Mouse (Mus musculus) B cell, adult (primary cell): Measurements from ENCODE around the gene Ncapg. TPM values are rescaled to one million over a fixed set of nuclear protein-coding genes. Genes with fewer than 3 reads are reported as not detected.

Experiments used
- total RNA-seq: library from RNA; stranded (reverse); gene quantifications from 4 replicates; pipeline ENCODE4 v1.2.4, GENCODE M21; 2023; ENCODE audit not compliant: inconsistent age

The Ncapg gene
- total RNA-seq, result 1.5 to 2.6 TPM (median 1.7 TPM) in 4 replicates

GRCm38 (mm10) chr5:45669598-45670279 is at the start of gene Ncapg:
Gene Ncapg (plus strand): TSS chr5:45669919.

GRCm38 (mm10) chr5:45638806-45639714 is 30.7 kb upstream of the Ncapg start, which contains the start of gene Fam184b:
Gene Fam184b (minus strand): TSS chr5:45639614.

Other genes with a start within 250 kb of the Ncapg start
- 32.0 to 40.0 TPM (median 35.3 TPM) in 4 replicates for gene Qdpr, start 219.7 kb upstream of the Ncapg start, total RNA-seq
- not detected in 4 replicates for gene Clrn2, start 216.2 kb upstream of the Ncapg start, total RNA-seq
- gene Lap3, start 176.5 kb upstream of the Ncapg start, total RNA-seq, result 12.9 to 21.1 TPM (median 15.8 TPM) in 4 replicates
- gene Med28, start 149.7 kb upstream of the Ncapg start, total RNA-seq, result 87.6 to 102 TPM (median 91.1 TPM) in 4 replicates
- not detected in 4 replicates for gene Fam184b, start 30.3 kb upstream of the Ncapg start, total RNA-seq
- 28.9 to 36.0 TPM (median 31.7 TPM) in 4 replicates for gene Lcorl, start 187.7 kb downstream of the Ncapg start, total RNA-seq